Mouse (Mus musculus) ES-E14 (cell line): ENCODE measurements at regions not wholly inside any gene's neighbourhood (a gene's known extent, or its start where the extent isn't known, plus 50 kb on each side); places are given as distances from the start of the nearest gene placed in this dataset.

Experiments
- CHD2 ChIP-seq: IDR thresholded peaks from 2 replicates; pipeline ENCODE4 v1.6.1; 2014; ENCODE audit warnings: mild to moderate bottlenecking, low read depth, low read length, inconsistent platforms
- HCFC1 ChIP-seq: IDR thresholded peaks from 2 replicates; pipeline ENCODE4 v1.6.1; 2012; ENCODE audit warnings: low read length, inconsistent platforms, borderline replicate concordance; ENCODE audit not compliant: insufficient read depth
- MAFK ChIP-seq: IDR thresholded peaks from 2 replicates; pipeline ENCODE4 v1.6.1; 2014; ENCODE audit warnings: mild to moderate bottlenecking, low read depth, low read length, inconsistent platforms; ENCODE audit not compliant: insufficient read depth

GRCm38 (mm10) chr1:166817927-166818326 lies 136.3 kb upstream of the Fmo9 start:
- TF ChIP-seq HCFC1, result no peak
- no peak for TF ChIP-seq MAFK
- TF ChIP-seq CHD2, result no peak
